Mouse (Mus musculus) thymus, adult 2 months (tissue): ENCODE data around the gene Gm1123. TPM values are rescaled to one million over a fixed set of nuclear protein-coding genes. Genes with fewer than 3 reads are reported as not detected.

Experiments used
- DNase-seq: peaks from one replicate; pipeline ENCODE4 v3.0.0; 2021
- H3K27ac ChIP-seq: fragments of 200-500 bp; 2 replicates; pipeline ENCODE4 v1.5.1; 2012; ENCODE audit warnings: low read length, control low read depth; ENCODE audit not compliant: control insufficient read depth, insufficient read depth
- H3K27me3 ChIP-seq: fragments of 200-500 bp; 2 replicates; pipeline ENCODE4 v1.6.1; 2012; ENCODE audit warnings: mild to moderate bottlenecking, low read length, moderate library complexity, mixed read lengths; ENCODE audit not compliant: control insufficient read depth, insufficient read depth
- H3K36me3 ChIP-seq: fragments of 200-500 bp; 2 replicates; pipeline ENCODE4 v1.6.1; 2012; ENCODE audit warnings: mild to moderate bottlenecking, low read length, moderate library complexity; ENCODE audit not compliant: control insufficient read depth, insufficient read depth
- H3K4me1 ChIP-seq: fragments of 200-500 bp; replicated peaks from 2 replicates; pipeline ENCODE4 v1.6.1; 2012; ENCODE audit warnings: low read length; ENCODE audit not compliant: control insufficient read depth, insufficient read depth
- H3K4me3 ChIP-seq: fragments of 200-500 bp; 2 replicates; pipeline ENCODE4 v1.5.1; 2012; ENCODE audit warnings: mild to moderate bottlenecking, low read length, control low read depth, moderate library complexity; ENCODE audit not compliant: control insufficient read depth, insufficient read depth
- CTCF ChIP-seq: fragments of 200-500 bp; IDR thresholded peaks from 2 replicates; pipeline ENCODE4 v1.5.1; 2012; ENCODE audit warnings: mild to moderate bottlenecking, control low read depth, low read length, moderate library complexity, borderline replicate concordance; ENCODE audit not compliant: control insufficient read depth, poor library complexity, insufficient read depth; ENCODE audit errors: extremely low read depth
- POLR2A ChIP-seq: fragments of 200-500 bp; IDR thresholded peaks from 2 replicates; pipeline ENCODE4 v1.6.1; 2012; ENCODE audit warnings: mild to moderate bottlenecking, low read length, control low read depth, moderate library complexity; ENCODE audit not compliant: control insufficient read depth, poor library complexity, insufficient read depth; ENCODE audit errors: extremely low read depth
- WGBS: fragments of 180-500 bp; shearing (Covaris S2); methylation state at CpG from one replicate; pipeline ENCODE4 v1.1.7; 2018; 5-methylcytosine and 5-hydroxymethylcytosine counted together
- polyA plus RNA-seq: library from polyadenylated mRNA; depleted of rRNA; stranded (reverse); fragments of >200 nt; gene quantifications from 2 replicates; pipeline ENCODE4 v1.2.3, GENCODE M21; 2012; rRNA removed

Gm1123 gene
- 0.18 TPM in 1 of 2 replicates, not detected in the other for polyA plus RNA-seq

DNA sequence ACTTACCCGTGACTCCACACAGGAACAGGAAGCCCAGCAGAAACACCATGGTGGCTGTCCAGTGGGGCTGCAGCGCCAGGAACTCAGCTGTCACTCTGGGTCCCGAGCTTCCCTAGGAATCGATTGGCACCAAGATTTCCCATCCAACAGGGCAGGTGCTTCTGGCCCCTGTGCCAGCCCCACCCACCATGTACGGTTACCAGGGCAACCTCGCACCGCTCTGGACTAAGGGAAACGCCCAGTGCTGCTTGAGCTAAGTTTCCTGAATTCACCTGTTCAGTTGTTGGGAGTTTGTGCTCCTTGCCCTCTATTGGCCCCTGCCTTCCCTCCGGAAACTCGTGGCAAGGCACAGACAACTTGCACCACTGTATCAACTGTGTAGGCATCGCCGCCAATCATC is at the start of gene Gm1123:
Gm1123 (minus strand) TSS at position 141 of the 400 bp plus-strand sequence.
- no peak for DNase-seq
- H3K27ac ChIP-seq = no peak within 1 kb of the TSS
- H3K4me3 ChIP-seq = no peak within 1 kb of the TSS
- H3K36me3 ChIP-seq = no peaks in the 10 kb centered on the region
- TF ChIP-seq POLR2A (no peak), CTCF (no peak)
- WGBS = 93% methylated on average over 12 of the region's 12 CpGs
- H3K4me1 ChIP-seq = no peaks in the 10 kb centered on the region
- no peaks in the 10 kb centered on the region for H3K27me3 ChIP-seq

DNA sequence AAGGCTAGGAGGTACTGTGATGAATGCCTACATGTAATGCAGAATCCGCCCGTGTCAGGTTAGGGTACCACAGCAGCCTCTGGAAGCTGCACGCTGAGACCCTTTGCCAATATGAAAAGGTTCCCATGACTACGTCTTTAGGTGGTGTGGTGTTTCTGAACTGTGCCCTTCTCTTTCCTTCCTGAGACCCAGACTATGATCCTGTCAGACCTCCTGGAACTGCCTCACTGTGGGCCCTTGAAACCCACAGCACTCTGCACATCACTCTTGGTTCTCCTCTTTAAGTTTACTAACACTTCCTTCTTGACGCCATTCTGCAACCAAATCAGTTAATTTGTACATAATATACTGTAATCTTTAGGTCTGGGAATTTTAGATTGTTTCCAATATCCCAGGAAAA is 46.2 kb upstream of the Gm1123 start:
- no peak for DNase-seq
- TF ChIP-seq CTCF = no peak
- no peak for TF ChIP-seq POLR2A
- no peak overlapping the region for H3K4me3 ChIP-seq
- no peak overlapping the region for H3K27ac ChIP-seq
- H3K27me3 ChIP-seq = no peaks in the 10 kb centered on the region
- H3K4me1 ChIP-seq = no peaks in the 10 kb centered on the region
- H3K36me3 ChIP-seq = no peaks in the 10 kb centered on the region
- 81% methylated on average over 5 of the region's 5 CpGs for WGBS

DNA sequence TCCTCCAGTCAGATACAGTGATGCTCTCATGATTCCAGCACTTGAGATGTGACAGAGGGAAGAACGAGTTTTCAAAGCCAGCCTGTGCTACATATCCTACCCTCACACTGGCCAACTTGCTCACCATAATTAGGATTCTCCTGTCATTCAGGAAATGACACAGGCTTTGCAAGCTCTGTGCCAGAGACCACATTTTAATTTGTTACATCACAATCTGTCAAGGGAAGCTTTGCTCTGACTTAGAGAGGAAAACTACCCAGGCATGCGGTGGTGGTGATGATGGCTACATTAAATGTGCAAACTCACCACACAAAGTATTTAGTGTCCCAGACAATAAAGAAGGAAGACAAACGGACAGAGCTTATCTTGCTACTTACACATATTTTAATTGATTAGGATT is 45.8 kb upstream of the Gm1123 start:
- DNase-seq = no peak
- H3K27me3 ChIP-seq = no peaks in the 10 kb centered on the region
- TF ChIP-seq POLR2A = no peak
- TF ChIP-seq CTCF = no peak
- H3K4me1 ChIP-seq = no peaks in the 10 kb centered on the region
- 28% methylated on average over 3 of the region's 3 CpGs for WGBS
- no peak overlapping the region for H3K4me3 ChIP-seq
- no peaks in the 10 kb centered on the region for H3K36me3 ChIP-seq
- no peak overlapping the region for H3K27ac ChIP-seq

DNA sequence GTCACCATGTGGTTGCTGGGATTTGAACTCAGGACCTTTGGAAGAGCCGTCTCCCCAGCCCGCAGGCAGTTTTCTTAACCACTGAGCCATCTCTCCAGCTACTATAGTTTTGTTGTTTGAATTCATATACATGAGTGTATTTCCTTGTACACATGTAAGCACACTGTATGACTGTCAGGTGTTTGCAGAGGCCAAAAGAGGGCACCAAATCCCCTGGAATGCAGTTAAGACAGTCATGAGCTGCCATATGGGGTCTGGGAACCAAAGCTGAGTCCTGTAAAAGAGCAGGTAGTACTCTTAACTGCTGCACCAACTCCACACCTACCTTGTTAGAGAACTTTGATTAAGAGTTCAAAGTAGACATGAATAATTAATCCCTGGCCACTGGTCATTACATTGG is 45.1 kb upstream of the Gm1123 start:
- 97% methylated on average over 2 of the region's 2 CpGs for WGBS
- no peaks in the 10 kb centered on the region for H3K4me1 ChIP-seq

DNA sequence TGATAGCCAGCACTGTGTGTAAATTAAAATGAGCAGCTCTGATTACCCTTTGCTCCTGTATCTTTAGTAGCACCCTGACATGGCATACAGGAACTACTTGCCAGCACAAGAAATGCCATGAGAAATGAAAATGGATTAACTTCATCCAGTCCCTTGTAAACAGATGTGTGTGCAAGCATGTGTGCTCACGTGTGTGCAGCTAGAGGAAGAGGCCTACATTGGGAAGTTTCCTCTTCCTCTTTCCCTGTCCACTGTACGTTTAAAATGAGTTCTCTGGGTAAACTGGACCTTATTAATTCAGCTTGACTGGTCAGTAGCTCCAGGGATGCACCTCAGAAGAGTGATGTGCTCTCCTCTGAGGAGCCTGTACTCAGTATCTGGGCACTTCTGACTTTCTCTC is 38.9 kb upstream of the Gm1123 start:
- Histone ChIP-seq H3K36me3 (no peaks in the 10 kb centered on the region), H3K27ac (no peak overlapping the region), H3K4me3 (no peak overlapping the region), H3K4me1 (no peaks in the 10 kb centered on the region), H3K27me3 (no peaks in the 10 kb centered on the region)
- DNase-seq = no peak
- 41% methylated on average over 2 of the region's 2 CpGs for WGBS
- TF ChIP-seq CTCF = no peak
- no peak for TF ChIP-seq POLR2A

More for the DNA sequence above, 45.1 kb upstream of the Gm1123 start:
- no peak overlapping the region for H3K4me3 ChIP-seq
- DNase-seq = no peak
- H3K27ac ChIP-seq = no peak overlapping the region
- no peaks in the 10 kb centered on the region for H3K36me3 ChIP-seq
- TF ChIP-seq POLR2A (no peak), CTCF (no peak)
- no peaks in the 10 kb centered on the region for H3K27me3 ChIP-seq

DNA sequence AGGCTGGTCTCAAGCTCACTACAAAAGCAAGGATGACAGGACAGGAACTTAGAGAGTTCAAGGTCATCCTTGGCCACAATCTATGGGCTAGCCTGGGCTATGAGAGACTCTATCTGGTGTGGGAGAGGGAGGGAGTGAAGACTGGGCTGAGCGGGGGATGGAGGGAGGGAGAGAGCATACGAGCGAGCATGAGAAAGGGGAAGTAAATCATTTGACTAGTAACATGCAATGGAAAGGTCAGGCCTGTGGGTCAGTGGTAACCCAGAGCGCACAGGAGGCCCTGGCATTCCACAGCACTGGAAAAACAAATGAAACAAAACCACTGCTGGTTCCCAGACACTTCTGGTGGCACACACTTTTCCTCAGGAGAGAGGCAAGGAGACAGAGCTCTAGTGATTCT is 37.0 kb upstream of the Gm1123 start:
- H3K4me3 ChIP-seq = no peak overlapping the region
- no peaks in the 10 kb centered on the region for H3K4me1 ChIP-seq
- no peaks in the 10 kb centered on the region for H3K27me3 ChIP-seq
- no peak for DNase-seq
- no peaks in the 10 kb centered on the region for H3K36me3 ChIP-seq
- WGBS = 72% methylated on average over 4 of the region's 4 CpGs
- H3K27ac ChIP-seq = no peak overlapping the region
- TF ChIP-seq CTCF (no peak), POLR2A (no peak)

DNA sequence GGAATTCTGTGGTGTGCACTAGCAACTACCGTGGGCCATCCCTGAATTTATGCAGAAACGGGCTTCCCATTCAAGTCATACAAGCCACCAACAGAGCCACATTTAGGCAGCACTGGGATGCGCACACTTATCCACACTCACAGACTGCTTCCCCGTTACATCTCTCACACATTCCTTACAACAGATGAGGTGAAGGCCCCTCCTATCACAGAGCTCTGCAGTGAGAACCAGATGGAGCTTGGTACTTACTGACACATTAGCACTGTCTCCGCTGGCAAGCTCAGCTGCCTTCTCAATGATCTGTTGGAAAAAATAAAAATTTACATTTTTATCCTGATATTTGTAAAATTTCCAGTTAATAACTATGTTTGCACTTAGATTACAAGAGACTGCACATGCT is 29.8 kb upstream of the Gm1123 start:
- no peaks in the 10 kb centered on the region for H3K36me3 ChIP-seq
- 96% methylated on average over 5 of the region's 5 CpGs for WGBS

More for the DNA sequence above, 29.8 kb upstream of the Gm1123 start:
- Histone ChIP-seq H3K4me1 (no peaks in the 10 kb centered on the region), H3K4me3 (no peak overlapping the region), H3K27me3 (no peaks in the 10 kb centered on the region), H3K27ac (no peak overlapping the region)
- TF ChIP-seq POLR2A = no peak
- TF ChIP-seq CTCF = no peak
- DNase-seq = no peak
